Mouse (Mus musculus): ENCODE results near the gene Snhg11. TPM values are rescaled to one million over a fixed set of nuclear protein-coding genes. Genes with fewer than 3 reads are reported as not detected.

Snhg11 gene
- 15.9 and 25.2 TPM in 2 replicates for total RNA-seq (2012; rRNA removed)

GRCm38 (mm10) chr2:158375443-158376122, at the start of gene Snhg11:
Gene Snhg11 (plus strand): TSS chr2:158375638.
- Histone ChIP-seq H3K4me1 (ENCODE audit: control insufficient read depth in 2 of 2, insufficient read depth in 2 of 2, low read length in 2 of 2, poor library complexity in 1 of 2) (peaks cover 0 to 5% of the 10 kb centered on the region in 2 experiments; a peak in 1 of 4 replicates), H3K9ac (ENCODE audit: insufficient read depth, low read depth, low read length, poor library complexity, severe bottlenecking) (peak within 1 kb of the TSS; percentile 70), H3K9me3 (ENCODE audit: control insufficient read depth, insufficient read depth, low read depth, low read length) (no peaks in the 10 kb centered on the region), H3K36me3 (ENCODE audit: control insufficient read depth, insufficient read depth, low read length, poor library complexity, severe bottlenecking) (peaks cover 10% of the 10 kb centered on the region; the same call in 1 of the 2 replicates), H3K4me3 (ENCODE audit: insufficient read depth in 1 of 2, low read depth in 1 of 2, low read length in 2 of 2, poor library complexity in 1 of 2, severe bottlenecking in 1 of 2) (peak within 1 kb of the TSS; percentile 72 to 73), H3K27ac (ENCODE audit: insufficient read depth, low read depth, low read length, poor library complexity, severe bottlenecking) (no peak within 1 kb of the TSS)
- TF ChIP-seq CHD2 (IDR thresholded peaks at IDR 0.05; ENCODE audit: low read depth, low read length) (no peak), HCFC1 (IDR thresholded peaks at IDR 0.05; ENCODE audit: borderline replicate concordance, insufficient read depth, low read length) (no peak), ZC3H11A (IDR thresholded peaks at IDR 0.05; ENCODE audit: borderline replicate concordance, low read depth, low read length) (no peak), MAFK (IDR thresholded peaks at IDR 0.05; ENCODE audit: insufficient read depth, low read depth, low read length) (no peak), ZNF384 (IDR thresholded peaks at IDR 0.05; ENCODE audit: low read depth, low read length) (no peak)
- in situ Hi-C loops (cut with MboI; ENCODE audit: low sequenced_read_pairs in 2 of 2, unreplicated experiment in 2 of 2), result no loop called here
- peak; percentile 54 for DNase-seq (ENCODE audit: low read depth, low spot score)

DNA sequence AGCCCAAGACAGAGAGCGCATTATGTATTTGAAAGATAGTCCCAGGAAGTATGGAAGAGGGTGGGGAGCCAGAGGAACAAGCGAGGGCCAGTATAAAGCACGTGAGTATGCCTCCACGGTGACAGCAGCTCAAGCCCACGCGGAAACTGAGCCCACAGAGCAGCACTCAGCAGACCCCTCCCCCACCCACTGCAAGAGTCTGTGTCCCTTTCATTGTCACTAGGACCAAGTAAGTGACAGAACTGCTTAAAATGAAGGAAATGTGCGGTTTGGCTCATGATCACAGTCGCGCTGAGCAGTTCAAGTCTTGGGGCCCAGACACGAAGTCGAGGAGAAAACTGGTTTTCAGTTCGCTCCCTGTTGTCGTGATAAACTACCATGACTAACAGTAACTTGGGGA, 41.1 kb upstream of the Snhg11 start:
- H3K9ac ChIP-seq (ENCODE audit: insufficient read depth, low read depth, low read length, poor library complexity, severe bottlenecking), result no peak overlapping the region
- H3K9me3 ChIP-seq (ENCODE audit: control insufficient read depth, insufficient read depth, low read depth, low read length), result no peaks in the 10 kb centered on the region
- no peaks in the 10 kb centered on the region for H3K36me3 ChIP-seq (ENCODE audit: control insufficient read depth, insufficient read depth, low read length, poor library complexity, severe bottlenecking)
- H3K4me3 ChIP-seq (ENCODE audit: insufficient read depth in 1 of 2, low read depth in 1 of 2, low read length in 2 of 2, poor library complexity in 1 of 2, severe bottlenecking in 1 of 2), result no peak overlapping the region
- H3K4me1 ChIP-seq (ENCODE audit: control insufficient read depth in 2 of 2, insufficient read depth in 2 of 2, low read length in 2 of 2, poor library complexity in 1 of 2), result no peaks in the 10 kb centered on the region
- no peak for DNase-seq (ENCODE audit: low read depth, low spot score)
- no peak overlapping the region for H3K27ac ChIP-seq (ENCODE audit: insufficient read depth, low read depth, low read length, poor library complexity, severe bottlenecking)
- TF ChIP-seq MAFK (IDR thresholded peaks at IDR 0.05; ENCODE audit: insufficient read depth, low read depth, low read length) (no peak), HCFC1 (IDR thresholded peaks at IDR 0.05; ENCODE audit: borderline replicate concordance, insufficient read depth, low read length) (no peak), ZC3H11A (IDR thresholded peaks at IDR 0.05; ENCODE audit: borderline replicate concordance, low read depth, low read length) (no peak), ZNF384 (IDR thresholded peaks at IDR 0.05; ENCODE audit: low read depth, low read length) (no peak), CHD2 (IDR thresholded peaks at IDR 0.05; ENCODE audit: low read depth, low read length) (no peak)
- in situ Hi-C loops (cut with MboI; ENCODE audit: low sequenced_read_pairs in 2 of 2, unreplicated experiment in 2 of 2), result no loop called here

- Histone ChIP-seq H3K27ac (ENCODE audit: insufficient read depth, low read depth, low read length, poor library complexity, severe bottlenecking) (no peak overlapping the region), H3K36me3 (ENCODE audit: control insufficient read depth, insufficient read depth, low read length, poor library complexity, severe bottlenecking) (no peaks in the 10 kb centered on the region), H3K4me3 (ENCODE audit: insufficient read depth in 1 of 2, low read depth in 1 of 2, low read length in 2 of 2, poor library complexity in 1 of 2, severe bottlenecking in 1 of 2) (no peak overlapping the region), H3K4me1 (ENCODE audit: control insufficient read depth in 2 of 2, insufficient read depth in 2 of 2, low read length in 2 of 2, poor library complexity in 1 of 2) (no peaks in the 10 kb centered on the region), H3K9me3 (ENCODE audit: control insufficient read depth, insufficient read depth, low read depth, low read length) (no peaks in the 10 kb centered on the region), H3K9ac (ENCODE audit: insufficient read depth, low read depth, low read length, poor library complexity, severe bottlenecking) (no peak overlapping the region)
- in situ Hi-C loops (cut with MboI; ENCODE audit: low sequenced_read_pairs in 2 of 2, unreplicated experiment in 2 of 2), result no loop called here
- TF ChIP-seq CHD2 (IDR thresholded peaks at IDR 0.05; ENCODE audit: low read depth, low read length) (no peak), ZC3H11A (IDR thresholded peaks at IDR 0.05; ENCODE audit: borderline replicate concordance, low read depth, low read length) (no peak), ZNF384 (IDR thresholded peaks at IDR 0.05; ENCODE audit: low read depth, low read length) (no peak)
- no peak for DNase-seq (ENCODE audit: low read depth, low spot score)
Measured at GRCm38 (mm10) chr2:158337698-158338097, 37.7 kb upstream of the Snhg11 start.

- H3K9ac ChIP-seq (ENCODE audit: insufficient read depth, low read depth, low read length, poor library complexity, severe bottlenecking), result no peak overlapping the region
- H3K27ac ChIP-seq (ENCODE audit: insufficient read depth, low read depth, low read length, poor library complexity, severe bottlenecking), result no peak overlapping the region
- no peaks in the 10 kb centered on the region for H3K36me3 ChIP-seq (ENCODE audit: control insufficient read depth, insufficient read depth, low read length, poor library complexity, severe bottlenecking)
- no peaks in the 10 kb centered on the region for H3K4me1 ChIP-seq (ENCODE audit: control insufficient read depth in 2 of 2, insufficient read depth in 2 of 2, low read length in 2 of 2, poor library complexity in 1 of 2)
- TF ChIP-seq ZNF384 (IDR thresholded peaks at IDR 0.05; ENCODE audit: low read depth, low read length) (no peak), CHD2 (IDR thresholded peaks at IDR 0.05; ENCODE audit: low read depth, low read length) (no peak), HCFC1 (IDR thresholded peaks at IDR 0.05; ENCODE audit: borderline replicate concordance, insufficient read depth, low read length) (no peak), ZC3H11A (IDR thresholded peaks at IDR 0.05; ENCODE audit: borderline replicate concordance, low read depth, low read length) (peak; percentile 35; the same call in 1 of the 2 replicates), MAFK (IDR thresholded peaks at IDR 0.05; ENCODE audit: insufficient read depth, low read depth, low read length) (no peak)
- DNase-seq (ENCODE audit: low read depth, low spot score), result no peak
- no peak overlapping the region for H3K4me3 ChIP-seq (ENCODE audit: insufficient read depth in 1 of 2, low read depth in 1 of 2, low read length in 2 of 2, poor library complexity in 1 of 2, severe bottlenecking in 1 of 2)
- no peaks in the 10 kb centered on the region for H3K9me3 ChIP-seq (ENCODE audit: control insufficient read depth, insufficient read depth, low read depth, low read length)
- in situ Hi-C loops (cut with MboI; ENCODE audit: low sequenced_read_pairs in 2 of 2, unreplicated experiment in 2 of 2), result loop anchor here in 1 of 2 experiments (10.0 kb wide), 1 partner anchor 135 kb away; no protein-coding TSS in a partner anchor
Measured at GRCm38 (mm10) chr2:158339948-158340564, 35.4 kb upstream of the Snhg11 start.

Data from ES-E14 (cell line).